Mouse (Mus musculus): ENCODE measurements around the gene Tmem95. TPM values are rescaled to one million over a fixed set of nuclear protein-coding genes. Genes with fewer than 3 reads are reported as not detected.

Tmem95 gene
- not detected for polyA plus RNA-seq (2012; fragmentation: generic; extraction: Trizol)
- long read RNA-seq, experiment 1: 0 reads
- long read RNA-seq, experiment 2, partial matches to known transcripts: 0 of 3 reads
- long read RNA-seq, experiment 2, other reads (novel, unspliced or antisense): 3 of 3 reads

GRCm38 (mm10) chr11:69877878-69878277, at the start of gene Tmem95:
TSS of gene Tmem95 (minus strand) at chr11:69878018.
- Histone ChIP-seq H3ac (ENCODE audit: control insufficient read depth, insufficient read length, low read depth) (peak within 1 kb of the TSS; percentile 49), H3K36me3 (ENCODE audit: control insufficient read depth, insufficient read depth) (no peaks in the 10 kb centered on the region), H3K79me3 (ENCODE audit: low read depth) (peaks cover 28% of the 10 kb centered on the region), H3K79me2 (ENCODE audit: control insufficient read depth, insufficient read depth) (peaks cover 36% of the 10 kb centered on the region), H3K4me3 (ENCODE audit: insufficient read depth, poor library complexity, severe bottlenecking) (peak within 1 kb of the TSS; percentile 68), H3K27me3 (ENCODE audit: control insufficient read depth, insufficient read depth, insufficient read length) (no peaks in the 10 kb centered on the region)
- no peak for TF ChIP-seq MYOG (IDR thresholded peaks at IDR 0.05; ENCODE audit: control insufficient read depth, extremely low read depth, insufficient read length)
- no peak for TF ChIP-seq FOSL1 (IDR thresholded peaks at IDR 0.05; ENCODE audit: insufficient read depth, low read length, poor library complexity, severe bottlenecking)
- no peak for TF ChIP-seq CEBPB (IDR thresholded peaks at IDR 0.05; ENCODE audit: low read depth)
- TF ChIP-seq CTCF (IDR thresholded peaks at IDR 0.05; ENCODE audit: control insufficient read depth, insufficient read depth, insufficient read length): no peak
- no peak for TF ChIP-seq USF1 (IDR thresholded peaks at IDR 0.05; ENCODE audit: low read depth)

- no peak overlapping the region for H3ac ChIP-seq (ENCODE audit: control insufficient read depth, insufficient read length, low read depth)
- no peaks in the 10 kb centered on the region for H3K27me3 ChIP-seq (ENCODE audit: control insufficient read depth, insufficient read depth, insufficient read length)
- no peak for TF ChIP-seq CTCF (IDR thresholded peaks at IDR 0.05; ENCODE audit: control insufficient read depth, insufficient read depth, insufficient read length)
- no peak overlapping the region for H3K4me3 ChIP-seq (ENCODE audit: insufficient read depth, poor library complexity, severe bottlenecking)
- H3K36me3 ChIP-seq (ENCODE audit: control insufficient read depth, insufficient read depth): no peaks in the 10 kb centered on the region
- H3K79me2 ChIP-seq (ENCODE audit: control insufficient read depth, insufficient read depth): peaks cover under 1% of the 10 kb centered on the region
- H3K79me3 ChIP-seq (ENCODE audit: low read depth): no peaks in the 10 kb centered on the region
Measured at GRCm38 (mm10) chr11:69927501-69927900, 49.7 kb upstream of the Tmem95 start.

GRCm38 (mm10) chr11:69922796-69923195, 45.0 kb upstream of the Tmem95 start:
- Histone ChIP-seq H3K4me3 (ENCODE audit: insufficient read depth, poor library complexity, severe bottlenecking) (no peak overlapping the region), H3K79me2 (ENCODE audit: control insufficient read depth, insufficient read depth) (peaks cover 39% of the 10 kb centered on the region), H3K36me3 (ENCODE audit: control insufficient read depth, insufficient read depth) (peaks cover 24% of the 10 kb centered on the region), H3K79me3 (ENCODE audit: low read depth) (peaks cover 29% of the 10 kb centered on the region), H3K27me3 (ENCODE audit: control insufficient read depth, insufficient read depth, insufficient read length) (no peaks in the 10 kb centered on the region), H3ac (ENCODE audit: control insufficient read depth, insufficient read length, low read depth) (peak overlapping the region; percentile 30)
- TF ChIP-seq MAX (IDR thresholded peaks at IDR 0.05) (no peak), MYOD1 (IDR thresholded peaks at IDR 0.05; ENCODE audit: control insufficient read depth, insufficient read length, low read depth) (no peak), MYOG (IDR thresholded peaks at IDR 0.05; ENCODE audit: control insufficient read depth, extremely low read depth, insufficient read length) (no peak), CTCF (IDR thresholded peaks at IDR 0.05; ENCODE audit: control insufficient read depth, insufficient read depth, insufficient read length) (no peak), FOSL1 (IDR thresholded peaks at IDR 0.05; ENCODE audit: insufficient read depth, low read length, poor library complexity, severe bottlenecking) (no peak), USF1 (IDR thresholded peaks at IDR 0.05; ENCODE audit: low read depth) (no peak), CEBPB (IDR thresholded peaks at IDR 0.05; ENCODE audit: low read depth) (no peak)

- no peak for TF ChIP-seq USF1 (IDR thresholded peaks at IDR 0.05; ENCODE audit: low read depth)
- no peak for TF ChIP-seq MYOG (IDR thresholded peaks at IDR 0.05; ENCODE audit: control insufficient read depth, extremely low read depth, insufficient read length)
- TF ChIP-seq CEBPB (IDR thresholded peaks at IDR 0.05; ENCODE audit: low read depth): no peak
- TF ChIP-seq CTCF (IDR thresholded peaks at IDR 0.05; ENCODE audit: control insufficient read depth, insufficient read depth, insufficient read length): no peak
- TF ChIP-seq MAX (IDR thresholded peaks at IDR 0.05): no peak
- no peak for TF ChIP-seq MYOD1 (IDR thresholded peaks at IDR 0.05; ENCODE audit: control insufficient read depth, insufficient read length, low read depth)
- no peak for TF ChIP-seq FOSL1 (IDR thresholded peaks at IDR 0.05; ENCODE audit: insufficient read depth, low read length, poor library complexity, severe bottlenecking)
- Histone ChIP-seq H3ac (ENCODE audit: control insufficient read depth, insufficient read length, low read depth) (peak overlapping the region; percentile 84), H3K36me3 (ENCODE audit: control insufficient read depth, insufficient read depth) (peaks cover 30% of the 10 kb centered on the region), H3K27me3 (ENCODE audit: control insufficient read depth, insufficient read depth, insufficient read length) (no peaks in the 10 kb centered on the region), H3K79me2 (ENCODE audit: control insufficient read depth, insufficient read depth) (peaks cover 45% of the 10 kb centered on the region), H3K79me3 (ENCODE audit: low read depth) (peaks cover 35% of the 10 kb centered on the region), H3K4me3 (ENCODE audit: insufficient read depth, poor library complexity, severe bottlenecking) (peak overlapping the region; percentile 45)
Measured at GRCm38 (mm10) chr11:69922012-69922756, 44.4 kb upstream of the Tmem95 start.

- peak within 1 kb of the TSS; percentile 100 for H3K4me3 ChIP-seq (ENCODE audit: insufficient read depth, poor library complexity, severe bottlenecking)
- peak within 1 kb of the TSS; percentile 98 for H3ac ChIP-seq (ENCODE audit: control insufficient read depth, insufficient read length, low read depth)
- H3K36me3 ChIP-seq (ENCODE audit: control insufficient read depth, insufficient read depth): peaks cover 38% of the 10 kb centered on the region
- no peaks in the 10 kb centered on the region for H3K27me3 ChIP-seq (ENCODE audit: control insufficient read depth, insufficient read depth, insufficient read length)
- TF ChIP-seq MAX (IDR thresholded peaks at IDR 0.05) (peak; percentile 99), FOSL1 (IDR thresholded peaks at IDR 0.05; ENCODE audit: insufficient read depth, low read length, poor library complexity, severe bottlenecking) (no peak), CTCF (IDR thresholded peaks at IDR 0.05; ENCODE audit: control insufficient read depth, insufficient read depth, insufficient read length) (peak; percentile 49), MYOD1 (IDR thresholded peaks at IDR 0.05; ENCODE audit: control insufficient read depth, insufficient read length, low read depth) (no peak), USF1 (IDR thresholded peaks at IDR 0.05; ENCODE audit: low read depth) (peak; percentile 93)
- H3K79me3 ChIP-seq (ENCODE audit: low read depth): peaks cover 42% of the 10 kb centered on the region
- H3K79me2 ChIP-seq (ENCODE audit: control insufficient read depth, insufficient read depth): peaks cover 54% of the 10 kb centered on the region
Measured at GRCm38 (mm10) chr11:69921114-69922011, 43.5 kb upstream of the Tmem95 start, which contains the start of gene Eif5a. TSS of gene Eif5a (minus strand) at chr11:69921958.
